Mouse (Mus musculus) kidney, postnatal 0 days (tissue): ENCODE measurements around the gene Spryd3. TPM values are rescaled to one million over a fixed set of nuclear protein-coding genes. Genes with fewer than 3 reads are reported as not detected.
A peak's percentile ranks its signal among the peaks of the same experiment; 100 is the strongest.
"Not testable (repeated sequence)": the region's sequence is repeated elsewhere in the genome, so short reads cannot be mapped to it uniquely, and the experiment has no call there.

ENCODE experiments used
- ATAC-seq: fragments of 200-750 bp; cut with Nextera tagmentation; replicated peaks from 2 replicates; pipeline ENCODE4 v1.8.0; 2017; ENCODE audit warnings: low read depth, moderate number of reproducible peaks, moderate TSS enrichment, moderate library complexity; ENCODE audit not compliant: low FRiP score
- DNase-seq: peaks from one replicate; pipeline ENCODE4 v3.0.0-alpha.2; 2016; ENCODE audit warnings: low spot score
- H3K27ac ChIP-seq: fragments of 300-500 bp; sonication (generic); 2 replicates; pipeline ENCODE4 v1.5.1; 2014; ENCODE audit warnings: mild to moderate bottlenecking
- H3K27me3 ChIP-seq: fragments of 300-500 bp; sonication (generic); 2 replicates; pipeline ENCODE4 v1.6.1; 2014; ENCODE audit warnings: low read length, mixed read lengths; ENCODE audit not compliant: insufficient read depth
- H3K36me3 ChIP-seq: fragments of 300-500 bp; sonication (generic); 2 replicates; pipeline ENCODE4 v1.6.1; 2014; ENCODE audit warnings: low read length, mixed read lengths; ENCODE audit not compliant: insufficient read depth
- H3K4me1 ChIP-seq: fragments of 300-500 bp; sonication (generic); replicated peaks from 2 replicates; pipeline ENCODE4 v1.6.1; 2014; ENCODE audit warnings: antibody characterized with exemption, low read length, mixed read lengths; ENCODE audit not compliant: insufficient read depth
- H3K4me2 ChIP-seq: fragments of 300-500 bp; sonication (generic); 2 replicates; pipeline ENCODE4 v1.6.1; 2014; ENCODE audit warnings: mild to moderate bottlenecking, low read length, moderate library complexity, mixed read lengths
- H3K4me3 ChIP-seq: fragments of 300-500 bp; sonication (generic); replicated peaks from 2 replicates; pipeline ENCODE4 v1.5.1; 2014; ENCODE audit warnings: low read depth, low read length
- H3K9ac ChIP-seq: fragments of 300-500 bp; sonication (generic); 2 replicates; pipeline ENCODE4 v1.6.1; 2014; ENCODE audit warnings: low read depth, low read length
- H3K9me3 ChIP-seq: fragments of 300-500 bp; sonication (generic); replicated peaks from 2 replicates; pipeline ENCODE4 v1.6.1; 2016; ENCODE audit warnings: low read length, inconsistent platforms, mixed read lengths
- CTCF ChIP-seq: IDR thresholded peaks from 2 replicates; pipeline ENCODE4 v1.5.1; 2016; ENCODE audit warnings: antibody characterized with exemption, low read depth, mild to moderate bottlenecking, moderate library complexity
- WGBS: fragments of 180-500 bp; shearing (Covaris S2); extraction: QIAGEN DNeasy Blood & Tissue Kit; methylation state at CpG from one replicate; pipeline ENCODE4 v1.1.7; 2014; 5-methylcytosine and 5-hydroxymethylcytosine counted together
- polyA plus RNA-seq: library from polyadenylated mRNA; unstranded; fragments of >200 nt; fragmentation: Nextera tagmentation; extraction: Ambion mirVana; gene quantifications from 2 replicates; pipeline ENCODE4 v1.2.1, GENCODE M21; 2015

Gene Spryd3
- polyA plus RNA-seq, 1 experiment from 2014 or later = 14.3 TPM

DNA sequence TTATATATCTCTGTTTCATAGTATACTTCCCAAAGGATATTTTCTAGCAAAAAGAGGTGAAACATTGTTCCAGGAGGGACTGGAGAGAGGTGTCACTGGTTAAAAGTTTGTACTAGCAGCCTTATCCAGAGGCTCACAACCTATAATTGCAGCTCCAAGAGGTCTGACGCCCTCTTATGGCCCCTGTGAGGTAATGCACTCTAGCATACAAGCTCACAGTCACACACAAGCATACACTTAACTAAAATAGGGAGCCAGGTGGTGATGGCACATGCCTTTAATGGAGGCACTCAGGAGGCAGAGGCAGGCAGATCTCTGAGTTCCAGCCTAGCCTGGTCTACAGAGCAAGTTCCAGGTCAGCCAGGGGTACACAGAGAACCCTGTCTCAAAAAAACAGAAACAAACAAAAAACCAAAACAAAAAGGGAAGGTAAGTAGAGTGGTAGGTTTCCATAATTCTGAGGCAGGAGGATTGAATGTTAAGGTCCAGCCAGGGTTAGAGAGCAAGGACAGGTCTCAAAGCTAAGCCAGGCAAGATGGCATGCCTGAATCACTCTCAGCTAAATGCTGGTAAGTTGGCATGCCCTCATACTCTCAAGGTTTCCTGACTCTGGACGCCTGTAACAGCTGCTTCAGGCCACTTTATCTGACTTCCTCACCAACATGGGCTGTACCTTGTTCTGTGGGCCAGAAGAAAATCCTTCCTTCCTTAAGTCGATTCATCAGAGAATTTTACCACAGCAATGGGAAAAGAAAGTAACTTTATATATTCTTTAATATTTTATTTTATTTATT, 28.1 kb upstream of the Spryd3 start:
- Histone ChIP-seq H3K9me3 (no peaks in the 10 kb centered on the region), H3K36me3 (no peaks in the 10 kb centered on the region), H3K4me1 (peaks cover 7% of the 10 kb centered on the region; the same call in 1 of the 2 replicates), H3K27me3 (no peaks in the 10 kb centered on the region), H3K4me2 (no peak overlapping the region), H3K27ac (no peak overlapping the region), H3K9ac (no peak overlapping the region), H3K4me3 (no peak overlapping the region)
- 58% methylated on average over 3 of the region's 3 CpGs for WGBS
- no peak for TF ChIP-seq CTCF
- DNase-seq (no peak), ATAC-seq (no peak)

DNA sequence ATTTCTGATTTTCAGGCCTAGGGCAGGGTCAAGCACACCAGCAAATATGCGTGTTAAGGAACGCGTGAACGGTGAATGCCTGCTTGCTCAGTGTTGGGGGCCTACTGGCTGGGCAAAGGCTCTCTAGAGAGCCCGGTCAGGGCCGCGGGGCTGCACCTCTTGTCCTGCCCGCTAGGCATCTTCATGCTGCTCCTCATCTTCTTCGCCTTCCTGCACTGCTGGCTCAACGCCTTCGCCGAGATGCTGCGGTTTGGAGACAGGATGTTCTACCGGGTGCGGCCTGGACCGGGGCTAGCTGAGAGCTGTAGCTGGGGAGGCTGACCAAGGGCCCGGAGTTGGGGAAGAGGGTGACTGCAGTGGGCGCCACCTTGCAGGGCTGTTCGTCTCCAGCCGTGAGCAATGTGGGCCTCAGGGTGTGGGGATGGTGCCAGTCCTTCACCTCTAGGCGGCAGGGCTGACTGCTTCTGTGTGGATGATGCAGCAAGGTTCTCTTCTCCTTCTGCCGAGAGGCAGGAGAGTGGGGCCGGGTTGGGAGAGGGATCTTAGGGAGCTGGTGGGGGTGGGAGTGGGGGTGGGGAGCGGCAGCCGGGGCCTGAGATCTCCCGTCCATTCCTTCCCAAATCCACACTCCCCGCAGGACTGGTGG, 24.5 kb upstream of the Spryd3 start:
- H3K9me3 ChIP-seq = no peaks in the 10 kb centered on the region
- no peak for TF ChIP-seq CTCF
- ATAC-seq (no peak), DNase-seq (no peak)
- H3K27ac ChIP-seq = no peak overlapping the region
- H3K9ac ChIP-seq = no peak overlapping the region
- no peak overlapping the region for H3K4me3 ChIP-seq
- H3K4me2 ChIP-seq = no peak overlapping the region
- WGBS = 70% methylated on average over 25 of the region's 27 CpGs
- H3K4me1 ChIP-seq = no peaks in the 10 kb centered on the region
- H3K36me3 ChIP-seq = no peaks in the 10 kb centered on the region
- no peaks in the 10 kb centered on the region for H3K27me3 ChIP-seq

DNA sequence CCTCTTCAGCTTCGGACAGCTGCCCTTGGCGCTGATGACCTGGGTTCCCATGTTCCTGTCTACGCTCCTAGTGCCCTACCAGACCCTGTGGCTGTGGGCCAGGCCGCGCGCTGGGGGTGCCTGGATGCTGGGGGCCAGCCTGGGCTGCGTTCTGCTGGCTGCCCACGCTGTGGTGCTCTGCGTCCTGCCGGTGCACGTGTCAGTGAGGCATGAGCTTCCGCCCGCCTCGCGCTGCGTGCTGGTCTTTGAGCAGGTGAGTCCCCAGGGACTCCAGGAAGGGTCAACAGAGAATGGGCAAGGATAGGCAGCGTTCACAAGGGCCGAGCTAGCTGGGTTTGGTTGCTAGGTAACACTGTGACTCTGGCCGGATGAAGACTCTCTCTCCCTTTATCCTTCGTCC, 20.8 kb upstream of the Spryd3 start:
- Histone ChIP-seq H3K9me3 (no peaks in the 10 kb centered on the region), H3K27ac (no peak overlapping the region), H3K27me3 (no peaks in the 10 kb centered on the region), H3K9ac (no peak overlapping the region), H3K4me3 (no peak overlapping the region), H3K4me1 (no peaks in the 10 kb centered on the region), H3K4me2 (no peak overlapping the region), H3K36me3 (no peaks in the 10 kb centered on the region)
- 49% methylated on average over 20 of the region's 20 CpGs for WGBS
- DNase-seq (no peak), ATAC-seq (no peak)
- TF ChIP-seq CTCF = no peak

DNA sequence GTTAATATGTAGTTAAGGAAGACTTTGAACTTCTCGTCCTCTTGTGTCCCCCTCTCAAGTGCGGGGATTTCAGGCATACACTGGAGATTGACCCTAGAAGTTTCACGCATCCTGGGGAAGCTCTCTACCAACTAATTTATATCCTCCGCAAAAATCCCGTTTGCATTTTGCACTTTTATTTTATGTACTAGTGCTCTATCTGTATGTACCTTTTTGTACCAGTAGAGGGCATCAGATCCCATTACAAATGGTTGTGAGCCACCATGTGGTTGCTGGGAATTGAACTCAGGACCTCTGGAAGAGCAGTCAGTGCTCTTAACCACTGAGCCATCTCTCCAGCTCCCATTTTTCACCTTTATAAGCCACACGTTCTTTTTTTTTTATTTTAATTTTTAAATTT, 19.0 kb upstream of the Spryd3 start:
- 88% methylated on average over 6 of the region's 6 CpGs for WGBS
- H3K9ac ChIP-seq, H3K9me3 ChIP-seq, H3K4me3 ChIP-seq, H3K4me1 ChIP-seq, DNase-seq, H3K27ac ChIP-seq, ATAC-seq, H3K4me2 ChIP-seq, H3K27me3 ChIP-seq, H3K36me3 ChIP-seq: not testable (repeated sequence)
- TF ChIP-seq CTCF = peak; percentile 34

GRCm38 (mm10) chr15:102152646-102153045, 16.6 kb upstream of the Spryd3 start:
- no peak for DNase-seq
- Histone ChIP-seq H3K9ac (no peak overlapping the region), H3K27ac (no peak overlapping the region), H3K9me3 (no peaks in the 10 kb centered on the region), H3K36me3 (no peaks in the 10 kb centered on the region), H3K27me3 (no peaks in the 10 kb centered on the region), H3K4me1 (0 out of 2 replicates have a peak, but pooled peaks cover 3% of the 10 kb centered on the region), H3K4me2 (no peak overlapping the region), H3K4me3 (no peak overlapping the region)
- TF ChIP-seq CTCF = no peak
- WGBS = 31% methylated on average over 4 of the region's 4 CpGs
- no peak for ATAC-seq

DNA sequence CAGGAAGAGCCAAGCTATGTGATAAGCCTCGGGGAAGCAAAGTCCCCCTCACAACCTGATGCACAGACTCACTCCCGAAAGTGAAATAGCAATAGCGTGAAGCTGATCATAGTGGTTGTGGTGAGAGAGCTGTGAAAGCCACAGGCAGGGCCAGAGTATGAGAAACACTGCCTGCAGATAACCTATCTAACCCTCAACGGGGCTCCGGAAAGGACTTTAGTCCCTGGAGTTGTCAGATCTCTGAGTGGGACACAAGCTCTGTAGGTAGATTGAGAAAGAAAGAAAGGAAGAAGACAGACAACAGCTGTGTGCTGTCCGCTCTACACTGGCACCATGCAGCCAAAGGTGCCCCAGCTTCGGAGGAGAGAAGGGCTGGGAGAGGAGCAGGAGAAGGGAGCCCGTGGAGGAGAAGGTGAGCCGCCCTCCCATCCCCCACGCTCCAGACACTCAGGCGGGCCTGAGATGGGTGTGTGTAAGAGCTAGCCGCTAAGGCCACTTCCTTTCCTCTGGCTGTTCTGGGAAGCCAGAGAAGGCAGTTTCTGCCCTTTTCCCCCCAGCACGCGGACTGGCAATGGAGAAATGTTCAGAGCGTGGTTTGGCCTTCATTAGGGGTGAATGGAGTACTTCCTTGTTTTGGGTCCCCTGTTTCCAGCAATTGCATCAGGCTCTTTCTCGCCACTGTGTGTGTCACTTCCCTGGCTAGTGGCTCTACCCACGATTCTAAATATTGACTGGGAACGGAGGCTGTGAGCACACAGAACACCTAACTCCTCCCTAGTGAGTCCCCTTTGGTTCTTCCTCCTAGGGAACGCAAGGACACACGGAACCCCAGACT, 14.5 kb upstream of the Spryd3 start, which contains the start of gene Soat2:
Soat2 (plus strand) TSS at position 226 of the 835 bp plus-strand sequence.
- Histone ChIP-seq H3K27ac (peak within 1 kb of the TSS; percentile 42), H3K27me3 (0 out of 2 replicates have a peak, but pooled peaks cover 2% of the 10 kb centered on the region), H3K9me3 (no peaks in the 10 kb centered on the region), H3K4me1 (0 out of 2 replicates have a peak, but pooled peaks cover 3% of the 10 kb centered on the region), H3K4me3 (no peak within 1 kb of the TSS), H3K36me3 (no peaks in the 10 kb centered on the region), H3K9ac (0 out of 2 replicates have a peak within 1 kb of the TSS, but pooled peaks have one; percentile 14), H3K4me2 (peak within 1 kb of the TSS; percentile 2; the same call in 1 of the 2 replicates)
- 42% methylated on average over 20 of the region's 20 CpGs for WGBS
- DNase-seq (peak; percentile 61), ATAC-seq (no peak)
- no peak for TF ChIP-seq CTCF
